Mouse (Mus musculus): Measurements from ENCODE around the gene Mecp2. TPM values are rescaled to one million over a fixed set of nuclear protein-coding genes. Genes with fewer than 3 reads are reported as not detected.

The Mecp2 gene
- polyA plus RNA-seq, 1 experiment from 2014 or later, result 10.5 TPM

DNA sequence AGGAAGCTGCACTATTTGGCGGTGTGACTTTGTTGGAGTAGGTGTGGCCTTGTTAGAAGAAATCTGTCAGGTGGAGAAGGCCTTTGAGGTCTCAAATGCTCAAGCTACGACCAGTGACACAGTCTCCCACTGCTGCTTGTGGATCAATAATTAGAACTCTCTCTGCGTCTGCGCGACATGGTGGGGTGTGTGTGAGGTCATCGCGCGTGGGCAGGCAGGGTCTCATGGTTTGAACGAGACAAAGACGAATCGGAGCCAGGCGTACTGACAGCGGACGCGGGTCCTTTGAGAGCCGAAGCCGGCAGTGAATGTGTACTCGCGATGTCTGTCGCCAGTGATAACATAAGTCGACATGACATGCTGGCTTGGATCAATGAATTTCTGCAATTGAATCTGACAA lies 128.8 kb downstream of the Mecp2 start:
- Histone ChIP-seq H3K4me3 (no peak overlapping the region), H3K9ac (no peak overlapping the region), H3K9me3 (replicated peaks) (no peaks in the 10 kb centered on the region), H3K36me3 (no peaks in the 10 kb centered on the region), H3K27me3 (no peaks in the 10 kb centered on the region), H3K4me1 (replicated peaks) (no peaks in the 10 kb centered on the region), H3K27ac (no peak overlapping the region), H3K4me2 (no peak overlapping the region)
- WGBS, result 76% methylated on average over 21 of the region's 21 CpGs
- ATAC-seq (replicated peaks; ENCODE audit: insufficient number of reproducible peaks, insufficient read depth, low FRiP score, low read depth), result no peak

DNA sequence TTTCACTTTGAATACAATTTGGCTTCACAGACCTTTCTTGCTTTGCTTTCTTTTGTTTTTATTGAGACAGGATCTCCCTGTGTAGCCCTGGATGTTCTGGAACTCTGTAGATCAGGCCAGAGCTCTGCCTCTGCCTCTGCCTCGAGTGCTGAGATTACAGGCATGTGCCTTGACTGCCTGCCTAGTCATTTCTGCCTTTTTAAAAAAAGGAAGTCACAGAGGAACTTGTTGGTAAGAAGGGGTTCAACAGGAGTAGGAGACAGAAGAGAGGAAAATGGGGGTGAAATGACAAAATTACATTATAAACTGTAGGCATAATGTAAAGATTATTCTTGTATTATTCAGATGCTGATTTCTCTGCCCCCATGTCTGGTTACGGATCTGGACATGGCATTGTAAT lies 131.5 kb downstream of the Mecp2 start:
- H3K9ac ChIP-seq, result no peak overlapping the region
- H3K4me2 ChIP-seq, result no peak overlapping the region
- 60% methylated on average over 2 of the region's 2 CpGs for WGBS
- ATAC-seq (replicated peaks; ENCODE audit: insufficient number of reproducible peaks, insufficient read depth, low FRiP score, low read depth), result no peak
- no peaks in the 10 kb centered on the region for H3K9me3 ChIP-seq (replicated peaks)
- no peak overlapping the region for H3K27ac ChIP-seq
- no peak overlapping the region for H3K4me3 ChIP-seq
- no peaks in the 10 kb centered on the region for H3K4me1 ChIP-seq (replicated peaks)
- H3K36me3 ChIP-seq, result no peaks in the 10 kb centered on the region
- H3K27me3 ChIP-seq, result no peaks in the 10 kb centered on the region

DNA sequence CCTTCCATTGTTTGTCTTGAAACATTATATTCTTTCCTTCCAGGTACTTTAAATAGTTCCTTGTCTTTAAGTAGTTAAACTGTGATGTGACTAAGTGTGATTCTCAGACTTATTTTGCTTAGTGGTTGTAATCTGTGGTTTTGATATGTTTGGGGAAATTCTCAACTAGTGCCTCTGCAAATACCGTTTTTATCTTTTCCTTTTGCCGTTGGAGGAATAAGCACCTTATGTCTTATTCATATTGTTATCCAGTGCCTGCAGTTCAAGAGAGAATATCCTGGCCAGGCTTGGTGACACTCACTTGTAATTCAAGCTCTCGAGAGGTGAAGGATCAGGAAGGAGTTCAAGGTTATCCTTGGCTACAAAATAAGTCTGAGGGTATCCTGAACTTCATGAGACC lies 134.1 kb downstream of the Mecp2 start:
- Histone ChIP-seq H3K9me3 (replicated peaks) (no peaks in the 10 kb centered on the region), H3K27me3 (no peaks in the 10 kb centered on the region), H3K36me3 (no peaks in the 10 kb centered on the region), H3K9ac (no peak overlapping the region), H3K4me3 (no peak overlapping the region), H3K27ac (no peak overlapping the region), H3K4me2 (no peak overlapping the region), H3K4me1 (replicated peaks) (no peaks in the 10 kb centered on the region)
- ATAC-seq (replicated peaks; ENCODE audit: insufficient number of reproducible peaks, insufficient read depth, low FRiP score, low read depth), result no peak
- 59% methylated on average over 3 of the region's 3 CpGs for WGBS

DNA sequence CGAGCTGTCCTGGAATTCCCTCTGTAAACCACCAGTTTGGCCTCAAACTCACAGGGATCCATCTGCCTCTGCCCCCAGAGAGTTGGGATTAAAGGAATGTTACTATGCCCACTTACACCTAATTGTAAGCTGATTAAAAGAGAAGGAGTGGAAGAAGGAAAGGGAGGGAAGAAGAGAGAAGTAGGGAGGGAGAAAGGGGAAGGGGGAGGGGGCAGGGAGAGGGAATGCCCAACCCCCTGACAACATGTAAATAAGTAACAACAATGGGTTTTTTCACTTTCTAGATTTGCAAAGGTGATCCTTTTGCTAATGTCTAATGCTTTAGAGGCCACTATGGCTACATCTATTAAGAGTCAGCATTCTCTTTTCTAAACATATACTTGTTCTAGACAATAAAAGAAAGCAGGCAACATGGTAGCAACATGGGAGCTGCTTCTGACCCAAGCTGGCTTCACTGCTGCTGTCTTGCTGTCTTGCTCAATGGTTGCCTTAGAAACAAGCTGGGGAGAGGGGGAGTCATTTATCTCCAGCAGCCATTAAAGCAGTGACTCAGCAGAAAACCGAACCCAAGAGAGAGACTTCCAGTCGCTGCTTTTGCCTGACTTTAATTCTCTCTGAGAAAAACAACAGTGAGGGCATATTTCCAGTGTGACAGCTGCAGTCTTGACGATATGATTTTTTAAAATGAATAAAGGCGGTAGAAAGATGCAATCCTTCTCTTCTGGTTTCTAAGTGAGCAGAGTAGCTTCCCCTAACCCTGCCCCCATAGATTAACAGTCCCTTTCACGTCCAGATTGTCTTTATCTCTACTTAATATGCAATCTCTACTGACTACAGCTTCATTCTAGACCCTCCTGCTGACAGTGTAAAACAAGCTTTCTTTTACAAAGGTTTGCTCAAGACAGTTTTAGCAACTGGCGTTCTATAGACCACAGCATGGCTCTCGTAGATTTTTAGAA lies 136.0 kb downstream of the Mecp2 start:
- Histone ChIP-seq H3K4me1 (replicated peaks) (no peaks in the 10 kb centered on the region), H3K27me3 (no peaks in the 10 kb centered on the region), H3K9ac (no peak overlapping the region), H3K9me3 (replicated peaks) (no peaks in the 10 kb centered on the region), H3K36me3 (no peaks in the 10 kb centered on the region), H3K27ac (peak overlapping the region; percentile 6; the same call in 1 of the 2 replicates), H3K4me2 (no peak overlapping the region; the same call in 1 of the 2 replicates), H3K4me3 (no peak overlapping the region)
- 26% methylated on average over 8 of the region's 8 CpGs for WGBS
- no peak for ATAC-seq (replicated peaks; ENCODE audit: insufficient number of reproducible peaks, insufficient read depth, low FRiP score, low read depth)

DNA sequence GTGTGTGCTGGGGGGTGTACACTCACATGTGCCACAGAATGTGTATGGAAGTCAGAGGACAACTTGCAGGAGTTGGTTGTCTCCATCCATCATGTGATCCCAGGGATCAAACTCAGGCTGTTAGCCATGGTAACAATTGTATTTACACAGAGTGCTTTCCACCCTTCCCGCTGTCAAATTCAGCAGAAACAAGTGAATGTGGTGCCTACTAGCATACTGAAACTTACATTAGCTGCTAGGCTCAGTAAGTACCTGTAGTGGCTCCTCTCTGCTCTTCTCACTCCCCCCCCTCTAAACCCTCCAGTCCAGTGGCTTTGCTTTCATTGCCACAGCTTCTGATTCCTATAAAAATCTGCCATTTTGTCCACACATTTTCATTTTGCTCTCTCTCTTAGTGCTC lies 157.4 kb downstream of the Mecp2 start:
- Histone ChIP-seq H3K4me1 (replicated peaks) (no peaks in the 10 kb centered on the region), H3K9me3 (replicated peaks) (no peaks in the 10 kb centered on the region), H3K36me3 (no peaks in the 10 kb centered on the region), H3K4me2 (no peak overlapping the region), H3K27ac (no peak overlapping the region), H3K9ac (no peak overlapping the region), H3K27me3 (no peaks in the 10 kb centered on the region), H3K4me3 (no peak overlapping the region)
- ATAC-seq (replicated peaks; ENCODE audit: insufficient number of reproducible peaks, insufficient read depth, low FRiP score, low read depth), result no peak
- 74% methylated on average over 1 of the region's 1 CpGs for WGBS

MicroRNA genes within 50 kb of the gene (microRNA counts, 519-probe panel; counts per million panel counts)
- not detected for microRNA mmu-miR-718

Small RNAs within 50 kb of the gene (microRNA-seq; reads per million reads assigned to microRNA genes)
- 1.5 reads per million for gene Mir5132
- not detected for gene Mir718

Other genes starting within 250 kb of the Mecp2 start
- gene Avpr2, start 243.3 kb downstream of the Mecp2 start, polyA plus RNA-seq (2015; fragmentation: Nextera tagmentation; extraction: Ambion mirVana), result 0.04 and 0.22 TPM in 2 replicates
- gene L1cam, start 239.3 kb downstream of the Mecp2 start, polyA plus RNA-seq (2015; fragmentation: Nextera tagmentation; extraction: Ambion mirVana), result 0.25 and 2.3 TPM in 2 replicates
- 1.2 and 5.5 TPM in 2 replicates for gene Arhgap4, start 213.5 kb downstream of the Mecp2 start, polyA plus RNA-seq (2015; fragmentation: Nextera tagmentation; extraction: Ambion mirVana)
- gene Naa10, start 213.4 kb downstream of the Mecp2 start, polyA plus RNA-seq (2015; fragmentation: Nextera tagmentation; extraction: Ambion mirVana), result 84.5 and 90.5 TPM in 2 replicates
- gene Renbp, start 204.5 kb downstream of the Mecp2 start, polyA plus RNA-seq (2015; fragmentation: Nextera tagmentation; extraction: Ambion mirVana), result 52.0 and 53.5 TPM in 2 replicates
- gene Hcfc1, start 169.0 kb downstream of the Mecp2 start, polyA plus RNA-seq (2015; fragmentation: Nextera tagmentation; extraction: Ambion mirVana), result 24.4 and 33.9 TPM in 2 replicates
- 41.4 and 57.9 TPM in 2 replicates for gene Irak1, start 111.4 kb downstream of the Mecp2 start, polyA plus RNA-seq (2015; fragmentation: Nextera tagmentation; extraction: Ambion mirVana)
- gene Opn1mw, start 7.9 kb downstream of the Mecp2 start, polyA plus RNA-seq (2015; fragmentation: Nextera tagmentation; extraction: Ambion mirVana), result not detected in 2 replicates
- gene Tex28, start 32.5 kb upstream of the Mecp2 start, polyA plus RNA-seq (2015; fragmentation: Nextera tagmentation; extraction: Ambion mirVana), result not detected in 2 replicates
- not detected in 2 replicates for gene Tktl1, start 41.9 kb upstream of the Mecp2 start, polyA plus RNA-seq (2015; fragmentation: Nextera tagmentation; extraction: Ambion mirVana)
- 124 and 188 TPM in 2 replicates for gene Flna, start 114.5 kb upstream of the Mecp2 start, polyA plus RNA-seq (2015; fragmentation: Nextera tagmentation; extraction: Ambion mirVana)
- gene Emd, start 119.3 kb upstream of the Mecp2 start, polyA plus RNA-seq (2015; fragmentation: Nextera tagmentation; extraction: Ambion mirVana), result 14.5 and 14.9 TPM in 2 replicates
- 413 and 447 TPM in 2 replicates for gene Rpl10, start 135.4 kb upstream of the Mecp2 start, polyA plus RNA-seq (2015; fragmentation: Nextera tagmentation; extraction: Ambion mirVana)
- gene Taz, start 146.5 kb upstream of the Mecp2 start, polyA plus RNA-seq (2015; fragmentation: Nextera tagmentation; extraction: Ambion mirVana), result 70.3 and 76.6 TPM in 2 replicates
- gene Dnase1l1, start 147.0 kb upstream of the Mecp2 start, polyA plus RNA-seq (2015; fragmentation: Nextera tagmentation; extraction: Ambion mirVana), result 14.3 and 17.2 TPM in 2 replicates
- 109 and 128 TPM in 2 replicates for gene Atp6ap1, start 161.7 kb upstream of the Mecp2 start, polyA plus RNA-seq (2015; fragmentation: Nextera tagmentation; extraction: Ambion mirVana)
- 134 and 163 TPM in 2 replicates for gene Gdi1, start 169.6 kb upstream of the Mecp2 start, polyA plus RNA-seq (2015; fragmentation: Nextera tagmentation; extraction: Ambion mirVana)
- gene Fam50a, start 177.7 kb upstream of the Mecp2 start, polyA plus RNA-seq (2015; fragmentation: Nextera tagmentation; extraction: Ambion mirVana), result 48.0 and 53.1 TPM in 2 replicates
- 3.6 and 6.8 TPM in 2 replicates for gene Plxna3, start 193.7 kb upstream of the Mecp2 start, polyA plus RNA-seq (2015; fragmentation: Nextera tagmentation; extraction: Ambion mirVana)
- 80.3 and 87.5 TPM in 2 replicates for gene Lage3, start 218.3 kb upstream of the Mecp2 start, polyA plus RNA-seq (2015; fragmentation: Nextera tagmentation; extraction: Ambion mirVana)
- gene Ubl4a, start 237.9 kb upstream of the Mecp2 start, polyA plus RNA-seq (2015; fragmentation: Nextera tagmentation; extraction: Ambion mirVana), result 56.4 and 62.2 TPM in 2 replicates
- 12.0 and 14.3 TPM in 2 replicates for gene Slc10a3, start 238.0 kb upstream of the Mecp2 start, polyA plus RNA-seq (2015; fragmentation: Nextera tagmentation; extraction: Ambion mirVana)

All from heart, embryonic 15.5 days (tissue).